Mouse (Mus musculus) lung, adult 2 months (tissue): ENCODE measurements around the gene Ascc2.

ENCODE experiments used
- CTCF ChIP-seq: fragments of 200-500 bp; IDR thresholded peaks from 2 replicates; pipeline ENCODE4 v1.5.1; 2011; ENCODE audit warnings: mild to moderate bottlenecking, low read length, control low read depth; ENCODE audit not compliant: insufficient read depth
- POLR2A ChIP-seq: fragments of 200-500 bp; IDR thresholded peaks from 2 replicates; pipeline ENCODE4 v1.6.1; 2011; ENCODE audit warnings: low read depth, mild to moderate bottlenecking, control low read depth, low read length, borderline replicate concordance; ENCODE audit errors: extremely low read depth

DNA sequence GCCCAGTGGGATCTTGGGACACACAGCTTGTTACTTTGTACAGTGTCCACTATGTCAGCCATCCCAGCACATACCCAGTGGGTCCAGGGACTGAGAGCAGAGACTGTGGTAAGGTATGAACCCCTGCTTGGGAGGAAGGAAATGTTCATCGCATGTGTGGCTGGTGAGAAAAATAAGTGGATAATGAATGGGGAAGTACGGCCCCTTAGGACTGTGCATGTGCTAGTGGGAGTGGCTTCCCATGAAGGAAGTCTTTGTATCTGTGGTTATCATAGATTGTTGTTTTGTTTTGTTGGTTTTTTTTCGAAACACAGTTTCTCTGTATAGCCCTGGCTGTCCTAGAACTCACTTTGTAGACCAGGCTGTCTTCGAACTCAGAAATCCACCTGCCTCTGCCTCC, 77.2 kb downstream of the Ascc2 start:
- TF ChIP-seq CTCF, result no peak
- no peak for TF ChIP-seq POLR2A
